Mouse (Mus musculus) limb, embryonic 10.5 days (tissue): Measurements from ENCODE around the gene Kcnk2. TPM values are rescaled to one million over a fixed set of nuclear protein-coding genes. Genes with fewer than 3 reads are reported as not detected.
A peak's percentile ranks its signal among the peaks of the same experiment; 100 is the strongest.
"Not testable (repeated sequence)": the region's sequence is repeated elsewhere in the genome, so short reads cannot be mapped to it uniquely, and the experiment has no call there.

Source experiments
- DNase-seq: peaks from one replicate; pipeline ENCODE4 v3.0.0-alpha.2; 2017; ENCODE audit warnings: low spot score
- H3K27ac ChIP-seq: fragments of 300-500 bp; sonication (generic); 2 replicates; pipeline ENCODE4 v1.5.1; 2016; ENCODE audit warnings: mild to moderate bottlenecking
- H3K27me3 ChIP-seq: fragments of 300-500 bp; sonication (generic); 2 replicates; pipeline ENCODE4 v1.6.1; 2016; ENCODE audit warnings: low read depth, mild to moderate bottlenecking; ENCODE audit not compliant: poor library complexity, severe bottlenecking
- H3K36me3 ChIP-seq: fragments of 300-500 bp; sonication (generic); 2 replicates; pipeline ENCODE4 v1.6.1; 2016; ENCODE audit warnings: mild to moderate bottlenecking, moderate library complexity
- H3K4me1 ChIP-seq: fragments of 300-500 bp; sonication (generic); 2 replicates; pipeline ENCODE4 v1.6.1; 2016
- H3K4me3 ChIP-seq: fragments of 300-500 bp; sonication (generic); 2 replicates; pipeline ENCODE4 v1.5.1; 2016; ENCODE audit warnings: mild to moderate bottlenecking, moderate library complexity
- H3K9me3 ChIP-seq: fragments of 300-500 bp; sonication (generic); replicated peaks from 2 replicates; pipeline ENCODE4 v1.6.1; 2016; ENCODE audit warnings: mild to moderate bottlenecking
- WGBS: fragments of 180-500 bp; shearing (Covaris S2); methylation state at CpG from one replicate; pipeline ENCODE4 v1.1.7; 2016; 5-methylcytosine and 5-hydroxymethylcytosine counted together
- polyA plus RNA-seq: library from polyadenylated mRNA; unstranded; fragments of >200 nt; fragmentation: Nextera tagmentation; extraction: Ambion mirVana; gene quantifications from 2 replicates; pipeline ENCODE4 v1.2.1, GENCODE M21; 2016

Gene Kcnk2
- polyA plus RNA-seq, 1 experiment from 2014 or later: 1.9 TPM

DNA sequence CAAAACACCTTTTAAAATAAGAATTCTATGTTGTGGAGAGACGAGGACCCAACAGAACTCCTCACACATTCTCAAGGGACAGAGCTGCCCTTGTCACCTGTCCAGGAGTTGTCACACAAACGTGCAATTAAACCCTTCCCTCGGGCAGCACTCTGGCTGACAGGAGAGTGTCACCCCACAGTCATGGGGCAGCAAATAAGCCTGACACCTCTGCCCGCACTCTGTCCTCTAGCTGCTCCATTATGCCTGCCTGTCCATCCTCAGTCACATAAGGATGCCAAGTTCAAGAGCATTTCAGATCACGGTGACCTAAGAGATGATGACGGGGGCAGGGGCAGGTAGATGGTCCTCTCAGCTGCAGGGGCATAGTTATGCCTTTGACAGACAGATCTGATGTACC, 87.6 kb downstream of the Kcnk2 start:
- H3K27me3 ChIP-seq: no peaks in the 10 kb centered on the region
- H3K9me3 ChIP-seq: no peaks in the 10 kb centered on the region
- DNase-seq: no peak
- H3K27ac ChIP-seq: no peak overlapping the region
- H3K4me1 ChIP-seq: no peaks in the 10 kb centered on the region
- 67% methylated on average over 6 of the region's 6 CpGs for WGBS
- no peak overlapping the region for H3K4me3 ChIP-seq
- H3K36me3 ChIP-seq: no peaks in the 10 kb centered on the region

DNA sequence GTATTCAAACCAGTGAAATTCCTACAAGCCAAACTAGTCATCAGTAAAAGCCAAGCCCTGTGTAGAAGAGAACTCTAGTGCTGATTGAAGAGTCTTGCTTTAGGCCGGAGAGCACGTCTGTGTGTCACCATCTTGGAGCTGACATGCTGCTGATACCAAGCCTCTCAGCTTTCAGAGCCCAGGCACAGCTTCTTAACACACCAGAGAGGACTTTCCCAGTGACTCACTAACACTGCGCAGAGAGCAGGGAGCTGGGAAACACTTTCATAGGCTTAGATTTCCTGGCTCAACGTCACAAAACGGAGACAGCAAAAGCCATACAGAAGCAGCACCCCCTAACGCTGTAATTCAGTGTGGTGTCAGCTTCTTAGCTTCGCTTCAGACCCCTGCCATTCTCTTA, 88.3 kb downstream of the Kcnk2 start:
- H3K27ac ChIP-seq: no peak overlapping the region
- H3K4me1 ChIP-seq: no peaks in the 10 kb centered on the region
- H3K27me3 ChIP-seq: no peaks in the 10 kb centered on the region
- no peaks in the 10 kb centered on the region for H3K9me3 ChIP-seq
- DNase-seq: no peak
- 83% methylated on average over 7 of the region's 7 CpGs for WGBS
- H3K4me3 ChIP-seq: no peak overlapping the region
- no peaks in the 10 kb centered on the region for H3K36me3 ChIP-seq

DNA sequence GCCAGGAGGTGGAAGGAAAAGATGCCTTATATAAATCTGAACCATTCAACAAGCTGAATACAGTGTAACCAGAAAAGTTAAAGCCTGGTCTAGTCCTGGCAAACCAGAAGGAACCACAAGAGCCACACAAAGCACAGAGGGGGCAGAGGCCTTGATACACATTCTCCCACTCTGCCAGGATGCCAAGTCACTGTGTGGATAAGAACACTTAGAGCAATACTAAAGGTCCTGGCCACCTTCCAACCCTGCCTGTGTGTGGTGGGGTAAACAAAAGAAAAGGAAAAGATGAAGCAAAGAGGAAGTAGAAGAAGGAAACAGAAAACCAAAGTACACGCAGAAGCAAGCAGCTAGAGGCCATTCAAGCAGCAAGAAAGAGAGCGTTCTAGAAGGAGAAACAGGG, 91.9 kb downstream of the Kcnk2 start:
- no peak overlapping the region for H3K4me3 ChIP-seq
- H3K36me3 ChIP-seq: no peaks in the 10 kb centered on the region
- 91% methylated on average over 2 of the region's 2 CpGs for WGBS
- no peaks in the 10 kb centered on the region for H3K27me3 ChIP-seq
- H3K4me1 ChIP-seq: peaks cover 1% of the 10 kb centered on the region
- no peaks in the 10 kb centered on the region for H3K9me3 ChIP-seq
- no peak overlapping the region for H3K27ac ChIP-seq
- DNase-seq: no peak

DNA sequence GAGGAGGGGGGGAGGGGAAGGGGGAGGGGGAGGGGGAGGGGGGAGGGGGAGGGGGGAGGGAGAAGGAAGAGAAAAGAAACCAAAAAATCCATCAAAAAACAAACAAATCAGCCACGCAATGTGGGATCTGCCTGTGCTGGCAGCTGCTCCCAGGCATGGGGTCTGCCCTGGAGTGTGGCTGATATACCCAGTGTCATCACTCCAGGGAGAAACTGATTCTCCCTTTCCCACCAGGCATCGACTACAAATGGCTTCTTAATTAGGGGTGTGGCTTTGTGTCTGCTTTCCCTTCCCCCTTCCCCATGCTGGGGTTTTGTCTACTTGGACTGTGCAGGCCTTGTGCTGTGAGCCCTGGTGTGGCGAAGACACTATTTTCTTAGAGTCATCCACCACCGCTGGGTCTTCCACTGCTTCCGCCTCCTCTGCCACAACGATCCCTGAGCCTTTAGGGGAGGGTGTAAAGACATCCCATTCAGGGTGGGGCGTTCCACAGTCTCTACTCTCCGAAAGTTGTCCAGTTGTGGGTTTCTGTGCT, 97.0 kb downstream of the Kcnk2 start:
- H3K27ac ChIP-seq: no peak overlapping the region
- no peaks in the 10 kb centered on the region for H3K27me3 ChIP-seq
- 78% methylated on average over 8 of the region's 8 CpGs for WGBS
- DNase-seq: no peak
- no peak overlapping the region for H3K4me3 ChIP-seq
- H3K4me1 ChIP-seq: peaks cover 7% of the 10 kb centered on the region
- no peaks in the 10 kb centered on the region for H3K36me3 ChIP-seq
- no peaks in the 10 kb centered on the region for H3K9me3 ChIP-seq

DNA sequence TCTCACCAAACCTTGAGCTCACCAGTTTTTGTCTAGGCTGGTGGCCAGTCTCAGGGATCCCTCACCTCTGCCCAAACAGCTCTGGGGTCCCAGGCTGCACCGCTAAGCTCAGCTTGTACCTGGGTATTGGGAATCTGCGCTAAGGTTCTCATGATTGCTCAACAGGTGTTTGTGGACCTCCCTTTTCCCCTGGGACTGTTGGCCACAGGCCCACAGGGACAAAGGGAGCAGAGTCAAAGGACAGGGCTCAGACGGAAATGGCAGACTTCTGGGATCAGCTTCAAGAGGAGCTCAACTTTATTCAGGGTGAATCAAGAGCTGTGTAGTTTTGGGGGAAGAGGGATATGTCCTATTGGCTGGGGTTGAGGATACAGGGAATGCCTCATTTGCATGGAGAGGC, 99.1 kb downstream of the Kcnk2 start:
- Histone ChIP-seq H3K4me1 (peaks cover 7% of the 10 kb centered on the region), H3K9me3 (no peaks in the 10 kb centered on the region), H3K27ac (no peak overlapping the region), H3K36me3 (no peaks in the 10 kb centered on the region), H3K4me3 (no peak overlapping the region), H3K27me3 (no peaks in the 10 kb centered on the region)
- 91% methylated on average over 3 of the region's 3 CpGs for WGBS
- no peak for DNase-seq

DNA sequence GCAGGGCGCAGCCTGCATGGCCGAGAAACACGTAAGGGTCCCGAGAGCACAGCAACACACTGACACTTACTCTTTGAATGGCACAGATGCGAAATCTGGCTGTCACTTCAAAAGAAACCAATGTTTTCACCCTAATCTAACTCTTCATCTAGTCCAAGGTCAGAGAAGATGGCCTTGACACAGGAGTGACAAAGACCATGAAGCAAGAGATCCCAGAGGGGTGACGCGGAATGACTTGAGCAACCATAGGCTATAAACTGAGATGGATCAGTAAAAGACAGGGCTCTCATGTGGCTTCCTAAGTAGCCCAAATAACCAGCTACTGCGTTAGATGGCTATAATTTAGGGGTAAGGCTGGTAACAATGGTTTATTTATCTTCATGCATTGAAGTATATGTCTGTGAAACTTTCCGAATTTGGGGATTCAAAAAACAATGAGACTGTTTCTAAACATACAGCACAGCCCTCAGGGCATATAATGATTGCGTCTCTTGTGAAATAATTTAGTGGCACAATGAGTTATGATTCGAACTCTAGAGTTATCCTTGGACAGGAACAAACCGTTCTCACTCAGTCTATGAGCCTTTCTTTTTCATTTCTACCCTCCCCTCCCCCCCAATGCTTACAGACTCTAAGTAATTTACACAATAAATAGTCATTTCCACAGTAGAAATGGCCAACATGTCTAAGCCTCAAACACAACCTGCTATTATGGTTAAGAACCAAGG, 108.2 kb downstream of the Kcnk2 start:
- Histone ChIP-seq H3K27me3 (no peaks in the 10 kb centered on the region), H3K4me3 (no peak overlapping the region), H3K9me3 (no peaks in the 10 kb centered on the region), H3K36me3 (no peaks in the 10 kb centered on the region), H3K27ac (no peak overlapping the region), H3K4me1 (0 out of 2 replicates have a peak, but pooled peaks cover 2% of the 10 kb centered on the region)
- DNase-seq: no peak
- WGBS: 90% methylated on average over 12 of the region's 12 CpGs

DNA sequence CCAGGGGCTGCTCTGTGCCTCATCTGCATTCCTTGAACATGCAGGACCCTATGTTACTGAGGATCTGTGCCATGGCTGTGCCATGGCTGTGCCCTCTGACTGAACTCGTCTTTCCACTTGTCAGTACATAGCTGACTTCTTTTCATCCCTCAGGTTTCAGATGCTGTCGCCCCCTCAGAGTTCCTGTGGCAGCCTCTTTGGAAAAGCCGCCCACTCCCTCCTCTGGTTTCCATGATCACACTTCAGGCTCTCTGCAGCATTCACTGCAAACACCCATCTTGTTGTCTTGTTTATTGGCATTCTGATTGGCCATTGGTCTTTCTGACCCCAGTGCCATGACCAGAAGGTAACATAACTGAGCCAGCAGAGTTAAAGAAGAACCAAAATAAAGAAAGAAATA, 111.2 kb downstream of the Kcnk2 start:
- H3K27ac ChIP-seq: no peak overlapping the region

DNA sequence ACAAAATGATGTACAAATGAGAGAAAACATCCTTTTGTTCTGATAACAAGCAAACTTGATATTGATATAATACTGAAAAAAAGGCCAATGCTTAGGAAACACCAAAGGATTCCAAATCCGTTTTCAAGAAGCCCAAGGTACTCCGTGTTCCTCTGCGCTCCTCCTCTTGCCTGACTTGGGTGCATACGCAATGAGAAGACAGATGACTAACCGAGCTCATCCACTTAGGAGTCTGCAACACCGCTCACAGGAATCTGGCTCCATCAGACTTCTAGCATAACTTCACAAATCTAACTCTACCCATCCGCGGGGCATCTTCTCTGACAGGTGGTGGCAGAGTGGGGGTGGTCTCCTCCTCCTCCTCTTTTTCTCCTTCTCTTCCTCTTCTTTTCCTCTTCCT, 113.1 kb downstream of the Kcnk2 start:
- H3K36me3 ChIP-seq: no peaks in the 10 kb centered on the region
- H3K27ac ChIP-seq: no peak overlapping the region
- H3K4me1 ChIP-seq: 0 out of 2 replicates have a peak, but pooled peaks cover 2% of the 10 kb centered on the region
- no peak for DNase-seq
- H3K27me3 ChIP-seq: no peaks in the 10 kb centered on the region
- WGBS: 91% methylated on average over 8 of the region's 8 CpGs
- no peak overlapping the region for H3K4me3 ChIP-seq
- H3K9me3 ChIP-seq: no peaks in the 10 kb centered on the region

More for the DNA sequence above, 111.2 kb downstream of the Kcnk2 start:
- Histone ChIP-seq H3K4me1 (0 out of 2 replicates have a peak, but pooled peaks cover 2% of the 10 kb centered on the region), H3K9me3 (no peaks in the 10 kb centered on the region), H3K27me3 (no peaks in the 10 kb centered on the region), H3K4me3 (no peak overlapping the region), H3K36me3 (no peaks in the 10 kb centered on the region)
- 49% methylated on average over 3 of the region's 3 CpGs for WGBS
- no peak for DNase-seq

DNA sequence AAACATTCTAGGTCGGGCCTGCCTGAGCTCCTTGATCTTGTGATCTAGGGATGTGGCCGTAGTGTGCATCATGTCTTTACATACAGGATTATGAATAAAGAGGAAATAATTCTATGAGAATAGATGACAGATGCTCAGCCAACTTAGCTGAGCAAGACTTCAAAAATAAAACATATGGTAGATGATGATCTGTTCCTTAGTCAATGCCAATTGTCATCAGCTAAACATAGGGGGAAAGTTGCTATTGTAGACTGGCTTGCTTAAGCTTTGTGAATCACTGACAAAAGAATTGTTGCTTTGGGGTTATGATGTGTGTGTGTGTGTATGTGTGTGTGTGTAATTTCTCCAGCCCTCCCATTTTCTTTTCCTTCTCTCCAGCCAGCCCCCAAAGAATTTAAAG, 129.8 kb downstream of the Kcnk2 start:
- H3K4me3 ChIP-seq: no peak overlapping the region
- no peaks in the 10 kb centered on the region for H3K4me1 ChIP-seq
- no peaks in the 10 kb centered on the region for H3K36me3 ChIP-seq
- 94% methylated on average over 2 of the region's 2 CpGs for WGBS
- H3K27ac ChIP-seq: no peak overlapping the region
- DNase-seq: no peak
- no peaks in the 10 kb centered on the region for H3K27me3 ChIP-seq
- no peaks in the 10 kb centered on the region for H3K9me3 ChIP-seq

DNA sequence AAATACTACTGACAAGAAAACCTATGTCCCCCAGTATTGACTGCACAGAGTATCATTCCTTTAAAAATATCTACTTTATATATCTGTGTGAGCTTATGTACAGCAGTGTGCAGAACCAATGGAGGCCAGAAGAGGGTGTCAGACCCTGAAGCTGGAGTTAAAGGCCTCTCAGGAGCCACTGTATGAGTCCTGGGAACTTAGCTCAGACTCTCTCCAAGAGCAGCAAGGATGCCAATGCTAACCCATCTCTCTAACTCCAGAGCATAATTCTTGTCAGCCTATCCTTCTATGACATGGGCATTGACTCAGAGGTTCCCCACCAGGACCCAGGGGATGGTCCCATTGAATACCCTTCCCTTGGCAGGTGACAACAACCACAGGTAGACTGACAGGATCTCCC, 148.4 kb downstream of the Kcnk2 start:
- no peak for DNase-seq
- no peak overlapping the region for H3K27ac ChIP-seq
- no peaks in the 10 kb centered on the region for H3K4me1 ChIP-seq
- no peaks in the 10 kb centered on the region for H3K36me3 ChIP-seq
- no peaks in the 10 kb centered on the region for H3K9me3 ChIP-seq
- no peaks in the 10 kb centered on the region for H3K27me3 ChIP-seq
- no peak overlapping the region for H3K4me3 ChIP-seq

DNA sequence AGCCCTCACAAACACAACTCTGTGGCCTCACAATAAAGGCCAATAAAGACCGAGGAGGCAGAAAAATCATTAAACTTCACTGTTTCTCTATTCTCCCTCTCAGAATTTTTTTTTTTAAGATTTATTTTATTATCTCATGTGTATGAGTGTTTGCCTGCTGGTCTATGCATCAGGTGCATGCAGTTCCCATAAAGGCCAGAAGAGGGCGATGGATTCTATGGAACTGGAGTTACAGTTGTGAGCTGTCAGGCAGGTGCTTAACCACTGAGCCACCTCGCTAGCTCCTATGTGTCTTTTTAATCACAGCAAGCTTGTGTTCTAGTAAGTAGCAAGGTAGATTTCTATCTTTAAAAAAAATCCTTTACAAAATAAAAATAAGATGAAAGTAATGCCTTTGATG, 148.9 kb downstream of the Kcnk2 start:
- DNase-seq: peak; percentile 41
- H3K27ac ChIP-seq: no peak overlapping the region
- no peaks in the 10 kb centered on the region for H3K4me1 ChIP-seq
- 59% methylated on average over 3 of the region's 3 CpGs for WGBS
- no peaks in the 10 kb centered on the region for H3K27me3 ChIP-seq
- H3K4me3 ChIP-seq: no peak overlapping the region
- no peaks in the 10 kb centered on the region for H3K36me3 ChIP-seq
- no peaks in the 10 kb centered on the region for H3K9me3 ChIP-seq

DNA sequence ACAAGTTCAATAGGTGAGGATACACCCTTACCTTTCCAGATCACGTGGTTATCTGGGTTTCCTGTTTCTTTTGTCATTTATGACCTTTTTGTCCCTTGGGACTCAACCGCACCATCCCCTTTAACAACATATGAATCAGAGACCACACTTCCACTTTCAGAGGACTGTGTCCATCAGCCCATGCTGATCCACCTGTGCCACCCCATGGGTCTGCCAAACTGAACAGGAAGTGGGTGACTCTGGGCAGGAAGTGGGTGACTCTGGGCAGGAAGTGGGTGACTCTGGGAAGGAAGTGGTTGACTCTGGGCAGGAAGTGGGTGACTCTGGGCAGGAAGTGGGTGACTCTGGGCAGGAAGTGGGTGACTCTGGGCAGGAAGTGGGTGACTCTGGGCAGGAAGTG, 158.9 kb downstream of the Kcnk2 start:
- not testable (repeated sequence) for H3K27me3 ChIP-seq, H3K4me3 ChIP-seq, H3K9me3 ChIP-seq, DNase-seq, H3K27ac ChIP-seq, H3K4me1 ChIP-seq, H3K36me3 ChIP-seq
- 97% methylated on average over 2 of the region's 2 CpGs for WGBS

DNA sequence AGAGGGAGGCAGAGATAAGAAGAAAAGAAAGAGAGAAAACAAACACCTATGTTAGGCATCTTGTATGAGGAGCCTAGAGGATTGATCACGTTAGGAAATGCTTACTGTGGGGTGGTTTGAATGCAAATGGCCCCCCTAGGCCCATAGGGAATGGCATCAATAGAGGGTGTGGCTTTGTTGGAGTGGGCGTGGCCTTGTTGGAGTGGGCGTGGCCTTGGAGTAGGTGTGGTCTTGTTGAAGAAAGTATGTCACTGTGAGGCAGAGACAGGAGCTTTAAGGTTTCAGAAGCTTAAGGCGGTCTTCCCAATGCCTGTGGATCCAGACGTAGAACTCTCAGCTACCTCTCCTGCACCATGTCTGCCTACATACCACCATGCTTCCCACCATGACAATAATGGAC, 166.8 kb downstream of the Kcnk2 start:
- no peaks in the 10 kb centered on the region for H3K27me3 ChIP-seq
- no peak for DNase-seq
- H3K27ac ChIP-seq: no peak overlapping the region
- no peaks in the 10 kb centered on the region for H3K9me3 ChIP-seq
- WGBS: 66% methylated on average over 5 of the region's 5 CpGs
- H3K4me1 ChIP-seq: no peaks in the 10 kb centered on the region
- H3K4me3 ChIP-seq: no peak overlapping the region
- H3K36me3 ChIP-seq: no peaks in the 10 kb centered on the region

DNA sequence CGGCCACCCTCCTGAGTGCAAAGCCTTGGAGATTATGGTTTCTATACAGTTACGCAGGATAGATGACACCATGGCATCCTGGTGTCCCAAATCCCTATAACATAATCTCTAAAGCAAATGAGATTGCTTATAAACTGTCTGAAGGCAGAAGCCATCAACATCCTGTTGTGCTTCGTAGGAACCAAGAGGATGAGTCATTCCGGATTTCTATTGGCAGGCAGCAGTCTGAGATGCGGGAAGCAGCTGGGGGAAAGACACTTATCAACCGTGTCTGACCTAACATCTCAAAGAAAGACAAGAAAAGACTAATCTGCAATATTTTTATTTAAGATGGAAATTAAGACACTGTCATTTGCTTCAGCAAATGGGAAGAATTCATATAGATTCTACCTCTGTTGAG, 169.2 kb downstream of the Kcnk2 start:
- Histone ChIP-seq H3K9me3 (no peaks in the 10 kb centered on the region), H3K36me3 (no peaks in the 10 kb centered on the region), H3K27ac (no peak overlapping the region), H3K4me3 (no peak overlapping the region), H3K4me1 (no peaks in the 10 kb centered on the region), H3K27me3 (no peaks in the 10 kb centered on the region)
- 89% methylated on average over 6 of the region's 6 CpGs for WGBS
- DNase-seq: no peak
